Mouse (Mus musculus) bone marrow macrophage, adult 2 months (primary cell): ENCODE data around the gene Ccnb1.

Experiments
- CTCF ChIP-seq: IDR thresholded peaks from 2 replicates; pipeline ENCODE4 v1.5.1; 2012; ENCODE audit warnings: low read depth, mild to moderate bottlenecking, low read length, moderate library complexity
- POLR2A ChIP-seq: IDR thresholded peaks from 2 replicates; pipeline ENCODE4 v1.6.1; 2012; ENCODE audit warnings: mild to moderate bottlenecking, low read depth, low read length, borderline replicate concordance

DNA sequence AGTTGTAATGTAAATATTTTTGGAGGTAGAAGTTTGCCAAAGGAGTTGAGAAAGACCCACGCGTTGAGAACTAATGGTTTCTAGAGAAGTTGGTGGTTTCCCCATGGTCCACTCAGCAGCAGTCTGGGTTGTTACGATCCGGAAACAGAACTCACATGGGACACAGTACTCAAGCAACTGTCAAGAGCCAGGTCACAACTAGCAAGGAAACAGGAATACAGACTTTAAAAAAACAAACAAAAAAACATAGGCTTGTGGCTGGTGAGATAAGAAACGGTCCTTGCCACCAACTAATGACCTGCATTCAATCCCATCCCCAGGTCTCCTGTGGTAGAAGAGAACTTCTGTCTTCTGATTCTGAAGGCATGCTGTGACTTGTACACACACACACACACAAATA is 35.6 kb downstream of the Ccnb1 start:
- TF ChIP-seq POLR2A (no peak), CTCF (no peak)
